Mouse (Mus musculus): ENCODE measurements around the gene Grk1. TPM values are rescaled to one million over a fixed set of nuclear protein-coding genes. Genes with fewer than 3 reads are reported as not detected.
A peak's percentile ranks its signal among the peaks of the same experiment; 100 is the strongest.

Grk1 gene
- not detected for total RNA-seq (2022)

DNA sequence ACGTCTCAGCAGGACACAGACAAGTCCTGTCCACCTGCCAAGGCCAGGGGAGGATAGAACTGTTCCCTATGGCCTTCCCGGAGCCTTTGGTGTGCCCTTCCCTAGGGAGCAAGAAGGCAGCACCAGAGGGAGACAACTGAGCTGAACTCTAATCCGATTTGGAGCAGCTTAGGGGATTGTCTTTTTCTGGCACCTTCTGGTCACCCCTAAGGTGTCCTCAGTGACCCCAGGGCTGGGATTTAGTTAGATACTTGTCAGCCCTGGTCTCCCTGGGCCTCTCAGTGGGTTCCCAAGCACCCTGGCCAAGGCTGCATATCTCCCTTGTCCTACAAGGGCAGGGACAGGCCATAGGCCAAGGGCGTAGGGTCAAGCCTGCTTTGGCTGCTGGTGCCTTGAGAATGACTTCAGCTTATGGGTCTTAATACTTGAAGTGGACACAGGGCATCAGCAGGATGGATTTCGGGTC is at the start of gene Grk1:
Gene Grk1, plus strand, starts transcription at position 416 of the 466 bp plus-strand sequence.
- no peak for DNase-seq (ENCODE audit: low spot score in 2 of 2)

- no peak for DNase-seq (ENCODE audit: low spot score in 2 of 2)
These were observed 48.7 kb upstream of the Grk1 start for GRCm38 (mm10) chr8:13356221-13356620.

- no peak for DNase-seq (ENCODE audit: low spot score in 2 of 2)
These were observed 48.2 kb upstream of the Grk1 start for GRCm38 (mm10) chr8:13356681-13357080.

DNA sequence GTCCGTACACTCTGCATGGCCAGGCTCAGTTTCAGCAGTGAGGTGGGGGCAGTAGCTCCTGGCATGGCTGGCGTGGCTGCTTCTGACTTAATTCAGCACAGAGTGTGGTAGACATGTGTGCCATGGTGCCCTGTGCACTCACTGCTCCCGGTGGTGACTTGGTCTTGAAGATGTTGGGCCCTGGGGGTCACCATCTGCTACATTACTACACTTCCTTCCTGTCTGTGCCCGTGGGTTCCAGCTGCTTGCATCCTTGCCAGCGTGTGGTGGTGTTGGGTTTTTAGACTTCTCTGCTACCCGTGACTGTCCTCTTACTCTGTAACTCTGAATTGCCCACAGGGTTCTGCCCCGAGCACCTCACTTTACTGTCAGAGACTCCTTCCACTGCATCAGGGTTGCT is 44.7 kb upstream of the Grk1 start:
- DNase-seq (ENCODE audit: low spot score in 2 of 2) = no peak

DNA sequence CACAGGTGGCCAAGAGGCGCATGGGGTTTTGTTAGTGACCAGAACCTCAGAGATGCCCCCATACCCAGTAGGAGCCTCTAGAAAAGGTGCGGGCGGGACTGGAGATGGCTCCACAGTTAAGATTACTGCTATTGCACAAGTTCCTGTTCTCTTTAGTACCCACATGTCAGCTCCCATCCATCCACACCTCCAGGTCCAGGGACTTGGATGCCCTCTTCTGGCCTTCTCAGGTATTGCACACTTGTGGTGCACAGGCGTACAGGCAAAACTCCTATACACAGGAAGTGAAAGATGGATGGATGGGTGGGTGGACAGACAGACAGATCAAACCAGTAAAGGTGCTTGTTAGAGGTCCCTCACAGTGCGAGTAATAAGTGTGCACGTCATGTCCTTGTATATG is 43.0 kb upstream of the Grk1 start:
- DNase-seq (ENCODE audit: low spot score in 2 of 2) = no peak

GRCm38 (mm10) chr8:13373151-13373662 is 31.7 kb upstream of the Grk1 start:
- DNase-seq (ENCODE audit: low spot score in 2 of 2) = no peak

DNA sequence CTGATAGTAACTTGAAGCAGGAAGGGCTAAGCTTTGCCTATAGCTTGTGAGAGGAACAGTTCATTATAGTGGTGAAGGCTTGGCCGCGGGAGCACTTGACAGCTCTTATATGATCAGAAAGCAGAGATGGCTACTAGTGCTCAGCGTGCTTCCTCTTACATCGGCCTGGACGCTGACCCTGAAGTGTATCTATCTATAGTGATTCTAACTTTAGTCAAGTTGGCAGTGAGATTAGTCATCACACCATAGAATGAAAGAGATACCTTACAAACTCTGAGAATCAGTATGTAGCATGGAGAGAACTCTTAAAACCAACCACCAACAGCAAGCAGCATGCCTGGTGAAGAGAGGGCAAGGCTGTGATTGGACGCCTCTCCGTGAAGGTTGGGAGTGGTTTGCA is 23.3 kb upstream of the Grk1 start:
- DNase-seq (ENCODE audit: low spot score in 2 of 2) = no peak

- DNase-seq (ENCODE audit: low spot score in 2 of 2) = no peak
These were observed 22.3 kb upstream of the Grk1 start for GRCm38 (mm10) chr8:13382536-13382935.

DNA sequence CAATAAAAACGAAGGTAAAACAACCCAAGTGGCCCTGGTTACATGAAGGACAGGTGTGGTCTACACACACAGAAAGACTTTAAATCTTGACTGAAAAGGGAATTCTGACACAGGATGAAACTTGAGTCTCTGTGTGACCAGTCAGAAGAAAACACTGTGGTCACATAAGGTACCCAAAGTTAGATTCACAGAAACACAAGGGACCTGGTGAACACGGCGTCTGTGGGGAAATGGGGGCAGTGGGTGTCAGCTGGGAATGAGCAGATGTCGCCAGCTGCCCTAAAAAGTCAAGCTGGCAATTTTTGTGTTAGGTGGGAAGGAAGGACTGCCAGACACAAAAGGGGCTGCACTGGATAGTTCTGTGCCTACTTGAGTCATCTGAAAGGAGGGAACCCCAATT is 21.9 kb upstream of the Grk1 start:
- no peak for DNase-seq (ENCODE audit: low spot score in 2 of 2)

DNA sequence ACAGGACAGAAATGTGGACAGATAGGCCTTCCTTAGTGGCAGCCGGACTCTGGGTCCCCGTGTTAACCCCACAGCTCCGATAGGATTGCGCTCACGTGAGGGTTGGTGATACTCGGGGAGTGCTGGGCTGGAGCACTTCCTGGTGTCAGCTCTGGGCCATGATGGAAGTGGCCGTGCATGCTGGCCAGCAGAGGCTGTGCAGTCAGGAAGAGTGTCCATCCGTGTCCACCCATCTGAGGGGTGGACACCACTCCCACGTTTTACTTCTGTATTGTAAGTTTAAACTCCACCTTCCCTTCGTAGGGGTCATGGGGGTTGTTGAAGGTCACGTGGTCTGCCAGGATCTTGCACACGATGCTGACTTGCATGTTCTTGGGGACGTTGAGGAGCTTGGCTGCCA is 18.5 kb upstream of the Grk1 start:
- DNase-seq (ENCODE audit: low spot score in 2 of 2) = no peak

DNA sequence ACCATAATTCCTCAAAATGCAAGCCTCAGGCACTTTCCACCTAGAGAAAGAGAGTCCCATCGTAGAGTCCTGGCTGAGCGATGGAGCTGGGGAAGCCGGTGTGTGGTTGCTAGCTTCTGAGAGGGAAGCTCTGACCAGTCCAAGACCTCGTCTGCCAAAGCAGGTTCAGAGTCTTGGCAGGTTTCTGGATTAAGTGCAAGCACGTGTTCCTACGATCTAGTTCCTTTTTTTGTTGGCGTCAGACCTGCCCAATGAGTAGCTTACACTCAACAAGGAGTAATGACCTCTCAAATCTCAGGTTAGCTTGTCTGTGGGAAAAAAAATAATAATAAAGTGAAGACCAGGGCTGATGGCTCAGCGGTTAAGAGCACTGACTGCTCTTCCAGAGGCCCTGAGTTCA is 17.2 kb upstream of the Grk1 start:
- DNase-seq (ENCODE audit: low spot score in 2 of 2) = no peak

DNA sequence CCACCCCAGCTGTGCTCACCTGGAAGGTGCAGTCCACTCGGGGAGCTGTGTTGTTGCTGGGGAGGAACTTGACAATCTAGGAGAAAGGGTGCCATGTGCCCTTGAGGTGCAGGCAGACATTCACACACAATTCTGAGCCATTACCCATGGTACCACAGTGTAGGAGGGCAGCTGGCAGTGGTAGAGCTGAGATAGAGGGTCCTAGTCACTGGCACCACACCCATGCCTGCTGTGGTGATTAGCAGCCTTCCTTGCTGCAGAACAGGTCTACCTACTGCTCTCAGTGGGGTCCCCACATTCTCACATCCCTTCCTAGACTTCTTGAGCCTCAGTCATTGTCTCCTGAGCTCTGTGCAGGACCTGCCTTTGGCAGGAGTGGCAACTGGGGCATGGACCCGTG is 16.1 kb upstream of the Grk1 start:
- no peak for DNase-seq (ENCODE audit: low spot score in 2 of 2)

- no peak for DNase-seq (ENCODE audit: low spot score in 2 of 2)
These were observed 11.0 kb upstream of the Grk1 start for GRCm38 (mm10) chr8:13393869-13394268.

DNA sequence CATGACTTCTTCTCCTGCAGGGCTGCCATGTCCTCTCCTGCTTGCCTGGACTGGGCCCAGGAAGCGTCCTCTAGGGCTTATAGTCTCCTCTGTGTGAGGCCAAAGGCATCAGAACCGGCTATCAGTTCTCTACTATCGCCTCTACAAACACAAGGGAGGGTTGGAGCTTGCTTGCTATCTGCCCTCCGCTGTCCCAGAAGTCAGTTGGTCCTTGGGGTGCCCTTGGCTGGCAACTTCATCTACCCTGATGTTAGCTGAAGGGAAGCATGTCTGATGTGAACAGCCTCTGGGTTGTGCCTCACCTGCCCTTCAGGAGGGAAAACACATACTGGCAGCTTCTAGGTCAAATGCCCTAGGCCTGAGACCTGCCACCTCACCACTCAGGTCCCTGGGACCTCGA is 8.2 kb upstream of the Grk1 start, which contains the start of gene Atp4b:
Gene Atp4b, minus strand, starts transcription at position 101 of the 400 bp plus-strand sequence.
- DNase-seq (ENCODE audit: low spot score in 2 of 2) = no peak

GRCm38 (mm10) chr8:13403517-13403916 is 1.4 kb upstream of the Grk1 start:
- DNase-seq (ENCODE audit: low spot score in 2 of 2) = no peak

DNA sequence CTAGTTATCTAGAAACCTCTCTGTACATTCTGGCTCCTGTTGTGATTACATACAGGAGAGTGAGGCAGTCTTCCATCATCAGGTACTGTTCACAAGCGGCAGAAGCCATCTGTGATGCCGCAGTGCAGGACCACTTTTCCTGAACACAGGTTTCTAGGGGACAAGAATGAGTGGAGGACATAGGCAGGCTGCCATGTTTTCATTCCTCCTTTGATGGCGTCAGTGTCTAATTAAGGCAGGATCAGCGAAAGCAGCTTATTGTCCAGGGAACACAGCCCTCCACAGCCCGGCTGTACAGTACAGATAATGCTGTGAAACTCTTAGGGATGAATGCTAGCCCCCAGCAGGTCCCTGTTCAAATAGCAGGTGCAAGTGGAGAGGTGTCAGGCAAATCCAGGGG is 1.1 kb downstream of the Grk1 start:
- no peak for DNase-seq (ENCODE audit: low spot score in 2 of 2)

DNA sequence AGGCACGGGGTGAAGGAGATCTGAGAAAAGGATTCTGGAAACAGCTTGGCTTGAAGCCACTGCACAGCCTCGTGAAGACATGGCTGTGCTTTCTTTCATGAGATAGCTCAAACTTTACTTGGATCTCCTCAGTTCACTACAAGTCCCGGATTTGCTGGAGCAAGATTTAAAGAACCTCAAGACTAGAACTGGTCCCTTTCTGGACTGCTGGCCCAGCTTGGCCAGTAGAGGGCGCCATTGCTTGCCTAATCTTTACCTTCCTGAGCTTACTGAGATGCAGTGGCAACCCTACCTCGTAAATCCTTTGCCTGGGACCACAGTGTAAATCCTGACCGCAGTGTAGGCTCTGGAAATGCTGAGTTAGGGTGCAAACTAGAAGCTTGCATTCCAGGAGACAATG is 6.7 kb downstream of the Grk1 start:
- peak; percentile 49 to 74 for DNase-seq (ENCODE audit: low spot score in 2 of 2)

GRCm38 (mm10) chr8:13412891-13413558 is 8.1 kb downstream of the Grk1 start:
- DNase-seq (ENCODE audit: low spot score in 2 of 2) = peak in 1 of 2 experiments; percentile 45

- no peak for DNase-seq (ENCODE audit: low spot score in 2 of 2)
These were observed 9.0 kb downstream of the Grk1 start for GRCm38 (mm10) chr8:13413823-13414390.

GRCm38 (mm10) chr8:13415879-13416278 is 11.0 kb downstream of the Grk1 start:
- peak in 1 of 2 experiments; percentile 11 for DNase-seq (ENCODE audit: low spot score in 2 of 2)

DNA sequence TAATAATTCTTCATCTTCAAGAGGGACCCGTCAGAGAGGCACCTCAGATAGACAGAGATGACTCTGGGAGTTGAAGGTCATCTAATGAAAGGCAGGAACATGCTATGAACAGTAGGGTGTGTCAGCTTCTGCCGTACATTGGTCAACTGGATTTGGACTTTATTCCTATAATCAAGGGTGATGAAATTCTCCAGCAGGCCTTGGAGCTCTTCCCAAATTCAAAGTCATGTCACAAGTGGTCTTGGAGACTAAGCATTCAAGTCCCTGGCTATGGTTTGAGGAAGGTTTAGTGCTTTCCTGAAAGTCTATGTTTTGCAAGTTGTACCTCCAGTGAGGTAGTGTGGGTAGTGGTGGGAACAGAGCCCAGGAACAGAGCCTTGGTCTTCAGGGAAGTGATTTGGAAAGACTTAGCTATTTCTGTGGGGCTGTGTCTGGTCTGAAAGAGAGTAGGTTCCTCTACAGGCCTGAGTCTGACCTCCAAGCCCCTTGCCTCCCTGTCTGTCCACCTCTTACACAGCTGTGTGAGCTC is 14.3 kb downstream of the Grk1 start:
- DNase-seq (ENCODE audit: low spot score in 2 of 2) = no peak

GRCm38 (mm10) chr8:13420970-13421369 is 16.1 kb downstream of the Grk1 start:
- DNase-seq (ENCODE audit: low spot score in 2 of 2) = peak in 1 of 2 experiments; percentile 15

GRCm38 (mm10) chr8:13427351-13427750 is 22.5 kb downstream of the Grk1 start:
- no peak for DNase-seq (ENCODE audit: low spot score in 2 of 2)

All from layer of hippocampus, adult 8-10 months (tissue).